Mouse (Mus musculus) heart, postnatal 0 days (tissue): ENCODE data around the gene Fa2h.

Source experiments
- CTCF ChIP-seq: IDR thresholded peaks from 2 replicates; pipeline ENCODE4 v1.5.1; 2016; ENCODE audit warnings: antibody characterized with exemption, control low read depth, low read depth
- EP300 ChIP-seq: IDR thresholded peaks from 2 replicates; pipeline ENCODE4 v1.6.1; 2016; ENCODE audit warnings: antibody characterized with exemption, low read depth

DNA sequence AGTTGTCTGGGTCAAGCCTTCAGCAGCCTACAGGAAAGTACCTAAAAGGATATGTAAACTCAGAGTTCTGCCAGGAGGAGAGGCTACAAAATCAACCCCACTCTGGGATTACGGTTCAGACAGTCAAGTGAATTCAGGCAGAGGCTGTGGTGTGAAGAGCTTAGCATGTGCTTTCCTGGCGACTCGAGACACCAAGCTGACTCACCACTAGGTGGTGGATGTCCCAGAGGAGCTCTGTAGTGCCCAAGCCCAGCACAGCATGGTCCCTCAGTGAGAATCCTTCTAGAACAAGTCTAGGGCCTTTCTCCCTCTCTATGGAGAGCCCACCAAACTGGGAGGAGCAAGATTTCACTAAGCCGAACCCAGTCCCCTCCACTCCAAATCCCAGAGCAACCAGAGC is 9.8 kb upstream of the Fa2h start:
- peak; percentile 43 for TF ChIP-seq CTCF
- TF ChIP-seq EP300: no peak
